Mouse (Mus musculus) heart, postnatal 10 days (tissue): ENCODE measurements around the gene Gm13030. TPM values are rescaled to one million over a fixed set of nuclear protein-coding genes. Genes with fewer than 3 reads are reported as not detected.
"Not testable (repeated sequence)": the region's sequence is repeated elsewhere in the genome, so short reads cannot be mapped to it uniquely, and the experiment has no call there.

Experiments used
- DNase-seq, 2 experiments: peaks; one replicate each; pipeline ENCODE4 v3.0.0; 2021
- intact Hi-C: fragments of 180-260 bp; cut with DNase I; formaldehyde crosslinking; loops from one replicate; pipeline ENCODE4 v1.15.1; 2025
- total RNA-seq, 2 experiments: library from RNA; stranded (reverse); gene quantifications; 2 replicates each; pipeline ENCODE4 v1.2.3; 2021

Gene Gm13030
- not detected for total RNA-seq

GRCm38 (mm10) chr4:138873864-138874263 lies at the start of gene Gm13030:
TSS of gene Gm13030 (minus strand) at chr4:138873964.
- intact Hi-C loops, result no loop called here
- DNase-seq, result no peak

- intact Hi-C loops, result loop anchor here (1.0 kb wide), 2 partner anchors 79 to 156 kb away; no protein-coding TSS in a partner anchor
- peak; percentile 96 to 99 for DNase-seq
Measured at GRCm38 (mm10) chr4:138922131-138922459, 48.3 kb upstream of the Gm13030 start.

- intact Hi-C loops, result loop anchor here (1.0 kb wide), 2 partner anchors 80 to 157 kb away; no protein-coding TSS in a partner anchor
Measured at GRCm38 (mm10) chr4:138921254-138922130, 47.7 kb upstream of the Gm13030 start.

GRCm38 (mm10) chr4:138917282-138917681 lies 43.5 kb upstream of the Gm13030 start:
- no peak for DNase-seq
- intact Hi-C loops, result no loop called here

More at GRCm38 (mm10) chr4:138921254-138922130, 47.7 kb upstream of the Gm13030 start:
- DNase-seq, result no peak

GRCm38 (mm10) chr4:138913797-138914196 lies 40.0 kb upstream of the Gm13030 start, which contains the start of gene Otud3:
TSS of gene Otud3 (minus strand) at chr4:138913945.
- peak; percentile 96 to 97 for DNase-seq
- intact Hi-C loops, result no loop called here

GRCm38 (mm10) chr4:138913141-138913787 lies 39.5 kb upstream of the Gm13030 start:
- intact Hi-C loops, result no loop called here
- no peak for DNase-seq

- intact Hi-C loops, result no loop called here
- no peak for DNase-seq
Measured at GRCm38 (mm10) chr4:138905624-138906337, 32.0 kb upstream of the Gm13030 start.

- DNase-seq, result no peak
- intact Hi-C loops, result no loop called here
Measured at GRCm38 (mm10) chr4:138899361-138899760, 25.6 kb upstream of the Gm13030 start.

- DNase-seq, intact Hi-C loops: not testable (repeated sequence)
Measured at GRCm38 (mm10) chr4:138893789-138894188, 20.0 kb upstream of the Gm13030 start.

- intact Hi-C loops, result no loop called here
- DNase-seq, result no peak
Measured at GRCm38 (mm10) chr4:138892655-138893054, 18.9 kb upstream of the Gm13030 start.

GRCm38 (mm10) chr4:138889635-138890034 lies 15.9 kb upstream of the Gm13030 start:
- DNase-seq, result no peak
- intact Hi-C loops, result no loop called here

GRCm38 (mm10) chr4:138889165-138889564 lies 15.4 kb upstream of the Gm13030 start:
- intact Hi-C loops, result no loop called here
- DNase-seq, result no peak

GRCm38 (mm10) chr4:138884261-138884660 lies 10.5 kb upstream of the Gm13030 start:
- intact Hi-C loops, result loop anchor here (1.0 kb wide), 1 partner anchor 18 kb away; no protein-coding TSS in a partner anchor
- peak; percentile 82 to 95 for DNase-seq

GRCm38 (mm10) chr4:138882179-138882578 lies 8.4 kb upstream of the Gm13030 start:
- intact Hi-C loops, result no loop called here
- no peak for DNase-seq

GRCm38 (mm10) chr4:138880811-138881584 lies 7.2 kb upstream of the Gm13030 start:
- intact Hi-C loops, result no loop called here
- DNase-seq, result no peak

GRCm38 (mm10) chr4:138879808-138880207 lies 6.0 kb upstream of the Gm13030 start:
- no peak for DNase-seq
- intact Hi-C loops, result no loop called here

GRCm38 (mm10) chr4:138878783-138879182 lies 5.0 kb upstream of the Gm13030 start:
- intact Hi-C loops, result no loop called here
- peak; percentile 44 to 56 for DNase-seq

- no peak for DNase-seq
- intact Hi-C loops, result no loop called here
Measured at GRCm38 (mm10) chr4:138877731-138878130, 4.0 kb upstream of the Gm13030 start, which contains the start of gene Pla2g2e. TSS of gene Pla2g2e (plus strand) at chr4:138877942.

GRCm38 (mm10) chr4:138875986-138876385 lies 2.2 kb upstream of the Gm13030 start:
- no peak for DNase-seq
- intact Hi-C loops, result no loop called here

- DNase-seq, intact Hi-C loops: not testable (repeated sequence)
Measured at GRCm38 (mm10) chr4:138875275-138875674, 1.5 kb upstream of the Gm13030 start.
